Mouse (Mus musculus) naive thymus-derived CD4-positive, alpha-beta T cell, adult 2 months (primary cell): ENCODE results near the gene Shtn1.

Experiments
- DNase-seq: peaks from one replicate; pipeline ENCODE4 v3.0.0-alpha.2; 2011; ENCODE audit warnings: low read depth

Shtn1 gene

DNA sequence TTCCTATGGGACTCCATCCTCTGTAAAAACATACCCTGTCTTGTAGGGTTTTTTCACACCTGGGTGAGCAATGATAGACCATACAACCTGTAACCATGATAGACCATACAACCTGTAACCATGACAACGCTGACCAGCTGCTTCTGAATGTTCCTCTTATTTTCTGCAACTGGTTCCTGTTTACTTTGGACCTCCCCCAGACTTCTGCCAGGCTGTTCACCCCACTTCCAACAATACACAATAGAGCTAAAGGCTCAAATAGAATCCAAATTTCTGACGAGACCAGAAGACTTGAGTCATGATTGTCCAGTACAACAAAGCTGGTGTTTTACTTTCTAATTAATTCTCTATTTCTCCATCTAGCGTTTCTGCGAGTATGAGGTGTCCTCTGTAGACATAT, 23.8 kb downstream of the Shtn1 start:
- no peak for DNase-seq

DNA sequence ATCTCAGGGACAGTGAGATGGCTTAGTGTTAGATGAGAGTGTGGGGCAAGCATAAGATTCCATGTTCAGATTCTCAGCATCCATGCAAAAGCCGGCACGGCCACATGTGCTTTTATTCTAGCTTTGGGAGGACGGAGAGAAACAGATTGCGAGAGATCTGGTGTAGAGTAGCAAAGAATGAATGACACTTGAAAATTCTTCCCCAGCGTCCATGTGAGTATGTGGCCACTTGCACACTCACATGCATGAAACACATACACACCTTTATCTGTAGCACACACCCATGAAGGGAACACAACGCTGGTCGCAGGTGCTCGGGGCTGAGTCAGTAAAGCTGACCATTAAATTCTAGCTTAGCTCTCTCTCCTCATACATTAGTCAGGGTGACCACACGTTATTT, 24.3 kb downstream of the Shtn1 start:
- no peak for DNase-seq

DNA sequence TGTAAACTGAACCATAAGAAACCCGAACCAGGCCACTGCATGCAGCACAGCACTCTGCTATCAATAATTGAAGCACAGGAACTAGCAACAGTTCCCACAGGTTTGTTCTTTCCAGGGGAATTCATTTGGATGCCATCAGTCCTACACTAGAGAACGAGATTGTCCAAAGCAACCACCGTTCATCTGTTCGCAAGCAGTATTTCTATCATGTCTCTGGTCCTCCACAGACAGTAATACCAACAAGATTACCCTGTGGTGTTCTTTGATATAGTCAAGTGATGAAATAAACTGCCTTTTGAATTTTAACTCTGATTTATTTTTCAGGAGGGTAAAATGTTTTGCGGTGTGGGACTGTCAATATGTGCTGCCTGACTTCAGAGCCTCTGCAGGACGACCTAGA, 27.0 kb downstream of the Shtn1 start:
- no peak for DNase-seq

DNA sequence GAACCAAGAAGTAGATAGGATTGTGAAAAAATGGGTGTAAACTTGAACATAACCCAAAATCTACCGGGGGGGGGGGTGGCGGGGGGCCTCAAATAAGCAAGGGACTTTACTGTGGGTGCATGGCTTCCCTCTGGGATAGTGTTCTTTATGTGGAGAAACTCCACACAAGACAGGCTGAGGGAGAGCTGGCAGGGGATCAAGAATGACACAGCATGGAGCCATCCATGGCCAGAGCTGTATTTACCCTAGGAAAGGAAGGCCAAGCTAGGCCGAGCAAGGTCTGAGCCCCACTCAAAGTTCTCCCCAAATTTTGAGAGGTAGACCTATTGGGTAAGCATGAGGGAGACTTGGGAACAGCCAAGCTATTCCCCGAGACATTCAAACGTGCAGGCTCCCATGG, 28.4 kb downstream of the Shtn1 start:
- DNase-seq = no peak

DNA sequence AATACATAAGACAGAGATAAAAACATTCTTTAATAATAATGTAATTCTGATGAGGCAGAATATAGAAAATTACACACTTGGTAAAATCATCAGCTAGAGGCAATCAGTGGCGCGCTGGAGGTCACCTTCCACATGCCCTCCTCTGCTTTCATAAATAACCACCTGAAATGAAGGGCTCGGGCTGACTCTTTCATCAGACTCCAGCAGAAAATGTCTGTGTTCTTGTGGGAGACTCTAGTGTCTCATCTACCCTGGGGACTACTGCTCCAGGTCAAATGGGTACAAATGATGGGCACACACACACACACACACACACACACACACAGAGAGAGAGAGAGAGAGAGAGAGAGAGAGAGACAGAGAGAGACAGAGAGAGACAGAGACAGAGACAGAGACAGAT, 34.8 kb downstream of the Shtn1 start:
- DNase-seq = no peak

DNA sequence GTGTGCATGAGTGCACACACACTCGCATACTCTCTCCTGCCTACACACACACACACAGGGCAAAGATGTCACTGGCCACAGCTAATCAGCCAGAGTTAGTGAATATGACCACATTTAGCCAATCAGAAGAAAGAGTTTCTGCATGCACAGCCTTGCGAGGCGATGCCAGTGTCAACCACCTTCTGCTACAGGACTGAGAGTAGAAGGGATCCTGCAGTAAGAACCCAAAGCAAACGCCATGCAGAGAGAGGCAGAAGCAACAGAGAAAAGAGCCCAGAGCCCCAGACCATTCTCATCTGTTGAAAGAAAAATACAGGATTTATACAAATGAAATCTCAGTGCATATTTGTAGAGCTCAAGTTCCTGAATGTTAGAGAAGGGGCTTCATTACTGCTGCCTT, 37.1 kb downstream of the Shtn1 start:
- no peak for DNase-seq

DNA sequence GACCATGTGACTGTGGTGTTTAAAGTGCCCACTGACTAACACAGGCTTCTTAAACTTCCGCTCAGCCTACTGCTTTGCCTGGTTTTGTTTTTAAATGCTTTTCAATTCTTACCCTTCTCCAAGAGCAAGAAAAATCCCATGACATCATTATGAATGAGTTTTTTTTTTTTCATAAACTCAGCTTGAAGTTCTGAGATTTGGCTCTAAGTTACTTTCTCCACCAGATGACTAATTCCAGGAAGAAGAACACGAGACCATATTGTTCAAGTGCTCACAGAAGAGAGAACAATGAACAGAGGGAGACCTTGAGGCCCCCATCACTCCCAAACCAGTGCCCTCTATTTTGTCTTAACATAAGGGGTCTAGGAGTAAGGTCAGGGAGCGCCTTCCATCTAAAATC, 39.1 kb downstream of the Shtn1 start:
- DNase-seq = no peak

DNA sequence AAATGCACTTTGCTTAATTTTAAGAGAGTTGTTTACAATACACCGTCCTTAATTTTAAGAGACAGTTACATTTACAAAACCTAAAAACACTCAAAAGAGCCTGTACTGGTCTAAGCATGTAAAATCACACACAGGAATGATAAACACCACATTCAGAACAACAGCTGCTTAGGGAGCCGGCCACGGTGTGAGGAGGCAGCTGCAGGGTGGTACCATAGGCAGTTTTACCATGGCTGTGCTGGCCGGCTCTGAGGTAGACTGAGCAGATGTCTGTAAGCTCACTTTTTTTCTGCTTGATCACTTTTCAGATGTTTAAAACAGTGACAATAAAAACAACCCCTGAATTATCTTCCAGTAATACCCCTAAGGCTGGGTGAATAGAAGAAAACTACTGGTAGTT, 42.7 kb downstream of the Shtn1 start:
- no peak for DNase-seq

DNA sequence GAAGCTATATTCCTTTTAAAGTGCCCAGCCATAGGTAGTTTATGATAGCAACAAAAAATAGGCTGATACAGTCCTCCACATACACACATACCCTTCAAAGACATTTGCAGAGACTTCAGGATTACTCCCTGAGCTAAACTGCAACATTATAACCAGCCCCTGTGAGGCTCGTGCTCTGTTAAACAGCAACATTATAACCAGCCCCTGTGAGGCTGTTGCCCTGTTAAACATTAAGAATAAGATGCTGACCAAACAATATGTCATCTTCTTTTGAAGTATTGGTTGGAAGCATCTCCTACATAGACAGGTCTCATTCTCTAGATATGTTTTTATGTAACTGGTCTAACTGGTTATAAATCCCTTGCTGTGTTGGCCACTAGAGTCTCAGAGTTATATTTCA, 45.7 kb downstream of the Shtn1 start:
- DNase-seq = no peak

DNA sequence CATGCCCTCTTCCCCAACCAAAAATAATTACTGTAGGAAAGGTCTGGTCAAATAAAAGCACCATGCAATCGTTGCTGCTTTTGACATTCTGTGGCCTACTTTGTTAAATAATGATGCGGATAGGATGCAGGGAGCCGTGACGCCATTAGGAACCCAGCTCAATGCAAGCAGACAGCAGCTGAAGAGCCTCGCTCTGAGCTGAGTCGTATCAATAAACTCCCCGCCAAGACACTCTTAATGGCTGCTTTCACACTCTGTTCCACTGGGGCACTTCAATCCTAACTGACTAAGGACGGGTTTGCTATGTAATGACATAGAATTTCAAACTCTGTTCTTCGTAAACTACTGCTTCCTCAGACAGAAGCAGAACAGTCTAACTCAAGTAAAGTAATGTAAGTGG, 46.9 kb downstream of the Shtn1 start:
- no peak for DNase-seq

DNA sequence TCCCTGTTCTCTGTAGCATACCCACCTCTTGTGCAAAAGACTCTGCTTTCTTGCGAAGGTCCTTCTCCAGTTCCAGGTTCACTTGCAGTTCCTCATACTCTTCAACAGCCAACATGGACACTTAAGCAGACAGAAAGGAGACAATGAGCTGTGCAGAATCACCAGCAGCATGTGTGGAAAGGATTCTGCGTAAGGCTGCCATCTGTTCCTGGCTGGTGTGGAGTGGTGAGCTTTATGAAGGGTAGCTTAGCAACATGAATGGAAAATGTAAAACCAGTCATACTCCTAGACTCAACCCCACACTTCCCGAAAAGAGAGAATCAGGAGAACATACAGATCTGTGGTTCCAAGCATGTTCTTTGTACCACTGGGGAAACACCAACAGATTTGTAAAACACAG, 47.8 kb downstream of the Shtn1 start:
- no peak for DNase-seq

DNA sequence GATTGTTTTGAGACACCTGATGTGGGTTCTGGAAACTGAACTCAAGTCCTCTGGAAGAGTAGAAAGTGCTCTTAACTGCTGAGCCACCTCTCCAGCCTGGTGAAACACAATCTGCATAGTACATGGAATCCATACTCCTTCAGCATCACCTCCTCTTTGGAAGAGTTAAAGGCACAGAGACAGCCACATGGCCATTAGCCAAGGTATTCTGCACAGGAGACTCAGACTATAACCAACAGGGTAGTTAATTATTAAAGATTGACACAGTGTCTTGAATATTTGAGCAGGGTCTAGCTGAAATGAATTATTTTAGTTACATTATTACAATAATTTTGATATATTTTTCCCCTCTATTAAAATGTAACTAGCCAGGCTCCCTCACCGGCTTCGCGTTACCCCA, 52.0 kb downstream of the Shtn1 start:
- no peak for DNase-seq

DNA sequence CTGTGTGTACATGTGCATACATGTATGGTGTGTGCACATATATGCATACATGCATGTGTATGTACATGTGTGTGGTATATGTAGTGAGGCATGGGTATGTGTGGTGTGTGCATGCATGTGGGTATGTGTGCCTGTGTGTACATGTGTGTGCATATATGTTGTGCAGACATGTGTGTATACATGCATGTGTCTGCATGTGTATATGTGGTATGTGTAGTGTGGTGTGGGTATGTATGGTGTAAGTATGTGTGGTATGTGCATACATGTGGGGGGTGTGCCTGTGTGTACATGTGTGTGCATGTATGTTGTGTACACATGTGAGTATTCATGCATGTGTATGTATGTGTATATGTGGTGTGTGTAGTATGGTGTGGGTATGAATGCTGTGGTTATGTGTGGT, 54.3 kb downstream of the Shtn1 start:
- DNase-seq = no peak

DNA sequence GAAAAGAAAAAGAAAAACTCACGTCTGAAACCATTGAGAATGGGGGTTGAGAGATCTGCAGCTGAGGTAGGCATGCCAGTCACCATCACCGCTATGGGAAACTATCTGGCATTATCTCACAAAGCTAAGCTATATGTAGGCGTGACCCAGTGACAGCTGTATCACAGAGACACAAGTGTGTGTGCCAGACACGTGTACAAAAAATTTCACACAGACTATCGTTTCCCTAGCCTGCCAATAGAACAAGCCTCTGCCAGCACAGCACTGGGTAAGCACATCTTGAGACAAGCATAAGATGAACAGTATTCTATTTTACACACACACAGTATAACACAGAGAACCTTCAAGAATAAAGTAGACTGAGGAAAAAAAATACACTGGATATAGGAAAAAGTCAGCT, 65.1 kb downstream of the Shtn1 start:
- no peak for DNase-seq

DNA sequence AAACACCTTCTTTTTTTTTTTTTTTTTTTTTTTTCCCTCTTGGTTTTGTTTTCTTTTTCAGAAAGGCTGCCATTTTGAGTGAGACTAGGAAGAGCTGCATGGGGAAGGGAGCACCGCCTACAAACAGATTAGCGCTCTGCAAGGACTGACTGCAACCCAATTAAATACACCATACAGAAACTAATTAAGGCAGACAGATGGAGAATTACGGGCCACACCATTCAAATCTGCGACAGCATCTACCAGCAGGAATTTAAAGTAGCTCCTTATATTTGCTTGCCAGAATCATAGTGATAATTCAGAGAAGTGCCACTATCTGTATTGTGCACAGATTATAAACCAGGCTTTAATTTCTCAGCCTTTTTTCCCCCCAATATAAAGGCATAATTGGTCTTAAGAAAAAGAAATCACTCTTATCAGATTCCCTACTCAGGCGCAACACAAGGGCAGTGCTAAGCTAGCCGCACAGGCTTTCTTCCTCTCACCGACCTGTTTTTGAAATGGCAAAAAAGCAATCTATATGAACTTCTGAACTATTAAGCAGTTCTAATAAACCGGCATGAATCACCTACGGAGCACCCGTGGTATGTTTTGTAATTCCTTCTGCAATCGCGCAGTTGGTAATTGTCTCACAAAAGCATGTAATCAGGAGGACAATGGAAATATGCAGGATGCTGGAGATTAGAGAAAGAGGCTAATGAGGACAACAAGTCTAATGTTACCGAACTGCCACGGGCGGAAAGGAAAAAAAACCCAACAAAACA, 69.1 kb downstream of the Shtn1 start:
- DNase-seq = no peak

DNA sequence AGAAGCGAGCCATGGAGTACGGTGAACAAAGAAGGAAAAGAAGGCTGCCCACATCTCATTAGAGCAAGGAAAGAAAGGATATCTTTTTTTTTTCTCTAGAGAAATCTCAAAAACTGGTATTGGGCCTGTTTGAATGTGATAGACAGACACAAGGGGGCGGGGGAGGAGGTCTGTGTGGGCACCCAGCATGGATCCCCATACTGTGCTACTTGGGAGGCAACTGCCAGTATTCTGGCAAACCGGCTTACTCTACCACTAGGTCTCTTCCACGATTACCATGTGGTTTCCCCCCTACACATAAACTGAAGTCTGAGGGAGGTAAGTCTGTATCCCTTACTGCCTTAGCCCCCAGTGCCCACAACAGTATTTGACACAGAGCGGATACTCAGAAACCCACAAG, 73.1 kb downstream of the Shtn1 start:
- DNase-seq = no peak

DNA sequence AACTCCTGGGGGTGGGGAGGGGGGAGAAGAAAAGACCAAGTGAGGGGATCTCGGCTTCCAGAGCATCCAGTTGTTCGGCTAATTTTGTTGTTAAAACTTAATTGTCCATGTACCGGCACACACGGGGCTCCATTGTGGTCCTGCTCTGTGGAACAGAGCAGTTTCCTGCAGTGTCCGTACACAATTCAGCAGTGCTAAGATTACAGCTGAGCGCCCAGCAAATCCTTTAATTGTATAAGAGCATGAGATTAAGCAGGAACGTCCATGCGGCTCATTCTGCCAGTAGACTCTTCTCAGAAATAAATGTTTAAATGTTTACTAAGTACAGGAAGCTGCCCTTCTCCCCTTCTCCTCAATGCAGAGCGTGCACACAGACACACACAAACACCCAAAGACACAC, 94.3 kb downstream of the Shtn1 start:
- no peak for DNase-seq

DNA sequence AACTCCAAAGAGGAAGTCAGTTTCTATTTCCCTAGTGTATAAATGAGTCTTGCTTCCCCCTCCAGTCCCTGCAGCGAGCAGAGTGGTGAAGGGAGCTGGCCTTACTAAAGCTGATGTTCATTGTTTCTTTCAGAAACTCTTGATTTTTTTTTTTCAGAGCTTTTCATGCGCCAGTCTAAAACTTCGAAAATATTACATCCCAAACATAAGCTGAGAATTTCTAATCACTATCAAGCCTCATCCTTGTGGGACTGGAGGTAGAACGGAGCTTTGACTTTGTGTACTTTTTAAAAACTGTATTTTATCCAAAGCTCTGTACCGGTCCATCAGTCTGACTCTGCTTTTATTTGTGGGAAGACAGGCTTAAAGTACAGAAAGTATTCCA, 95.9 kb downstream of the Shtn1 start:
- DNase-seq = no peak

DNA sequence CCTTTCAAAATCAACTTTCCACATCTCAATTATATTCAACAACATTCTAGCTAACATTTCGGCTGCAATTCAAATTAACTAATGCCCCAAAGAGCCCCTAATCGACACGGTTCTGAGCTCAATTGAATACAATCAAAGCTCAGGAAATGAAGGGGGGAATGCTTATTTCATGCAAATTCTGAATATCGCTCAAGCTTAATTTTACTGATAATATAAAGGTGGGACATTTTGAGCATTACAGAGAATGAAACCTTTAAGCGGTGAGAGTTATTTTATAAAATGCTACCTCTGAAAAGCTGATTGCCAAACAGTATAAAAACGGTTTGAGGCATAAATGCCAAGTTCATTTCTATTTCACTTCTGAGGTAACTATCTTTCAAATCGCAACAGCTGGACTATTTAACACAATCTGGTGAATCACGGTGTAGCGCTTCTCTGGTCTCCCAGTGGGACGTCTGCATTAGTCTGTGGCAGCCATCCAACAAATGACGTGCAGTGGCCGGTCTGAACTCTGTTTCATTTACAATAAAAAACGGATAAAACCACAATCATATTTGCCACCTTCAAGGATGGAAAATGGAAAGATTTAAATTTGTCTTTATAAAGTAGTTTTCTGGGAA, 96.4 kb downstream of the Shtn1 start:
- no peak for DNase-seq

DNA sequence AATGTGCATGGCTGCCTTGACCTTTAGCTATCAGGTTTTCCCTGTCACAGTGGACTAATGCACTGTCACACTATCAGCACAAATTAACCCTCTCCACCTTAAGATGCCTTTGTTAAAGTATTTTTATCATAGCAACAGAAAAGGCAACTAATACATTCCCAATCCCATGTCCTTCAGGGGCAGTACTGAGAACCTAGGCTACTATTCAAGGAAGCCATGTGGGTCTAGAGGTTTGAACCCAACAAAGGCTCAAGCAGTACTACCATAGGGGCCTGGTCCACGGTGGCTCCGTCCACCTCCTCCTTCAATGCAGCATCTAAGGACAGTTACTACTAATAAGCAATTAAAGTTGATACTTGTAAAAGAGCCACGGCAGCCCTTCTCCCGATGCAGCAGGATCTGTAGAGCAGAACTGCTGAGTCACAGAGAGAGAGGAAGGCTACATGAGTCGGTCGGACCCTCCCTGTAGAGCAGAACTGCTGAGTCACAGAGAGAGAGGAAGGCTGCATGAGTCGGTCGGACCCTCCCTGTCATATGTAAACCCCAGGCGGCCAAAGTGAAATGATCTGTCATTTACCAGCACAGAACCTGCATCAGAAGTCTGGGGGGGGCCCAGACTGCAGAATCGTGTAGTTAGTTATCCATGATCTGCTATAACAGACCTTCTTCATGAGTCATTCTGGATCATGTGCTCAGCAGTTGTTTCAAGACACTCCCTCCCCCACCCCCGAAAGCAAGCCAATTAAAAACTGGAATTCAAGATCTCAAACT, 97.3 kb downstream of the Shtn1 start:
- DNase-seq = no peak

DNA sequence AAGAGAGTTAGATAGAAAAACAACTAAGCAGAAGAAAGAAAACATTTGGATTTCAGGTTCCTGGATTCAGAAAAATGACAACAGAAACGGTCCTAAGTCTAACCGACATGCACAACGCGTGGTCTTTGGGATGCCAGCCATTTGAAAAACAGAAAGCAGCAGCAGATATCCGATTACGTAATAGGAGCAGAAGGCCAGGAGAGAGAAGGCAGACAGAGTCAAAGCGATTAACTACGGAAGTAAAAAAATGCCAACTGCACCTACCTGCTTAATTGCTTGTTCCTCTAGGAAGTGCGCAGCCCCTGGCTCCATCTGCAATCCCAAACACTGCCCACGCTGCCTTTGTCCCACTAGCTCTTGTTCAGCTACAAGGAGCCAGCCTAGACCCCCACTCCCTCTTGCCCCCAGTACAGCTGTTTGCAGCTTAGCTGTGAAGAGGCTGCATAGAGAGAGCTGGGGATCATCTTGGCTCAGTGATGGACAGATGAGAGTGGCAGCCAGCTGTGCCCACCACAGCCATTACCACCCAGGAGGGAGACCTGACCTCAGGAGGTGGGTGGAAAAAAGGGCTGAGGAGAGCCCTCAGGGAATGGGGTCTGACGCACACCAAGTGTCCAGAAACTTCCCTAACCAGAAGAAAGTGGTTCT, 100.6 kb downstream of the Shtn1 start:
- no peak for DNase-seq

DNA sequence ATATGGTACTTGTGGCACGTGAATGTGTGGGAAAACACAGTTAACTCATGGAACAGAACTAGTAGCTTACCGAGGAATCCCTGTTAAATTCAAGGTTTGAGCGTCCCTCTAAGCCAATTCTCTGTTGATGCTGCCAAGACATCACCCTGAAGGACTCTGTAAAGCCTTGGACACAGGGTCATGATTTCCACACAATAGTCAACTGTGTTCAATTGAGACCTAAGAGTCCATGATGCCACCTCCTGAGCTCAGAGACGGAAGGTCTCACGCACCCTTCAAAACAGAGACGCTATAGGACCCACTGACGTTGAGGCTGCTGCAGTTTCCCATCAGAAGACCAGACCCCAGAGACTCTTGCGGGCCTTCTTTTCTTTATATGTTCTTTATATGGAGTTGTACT, 101.8 kb downstream of the Shtn1 start:
- DNase-seq = no peak

DNA sequence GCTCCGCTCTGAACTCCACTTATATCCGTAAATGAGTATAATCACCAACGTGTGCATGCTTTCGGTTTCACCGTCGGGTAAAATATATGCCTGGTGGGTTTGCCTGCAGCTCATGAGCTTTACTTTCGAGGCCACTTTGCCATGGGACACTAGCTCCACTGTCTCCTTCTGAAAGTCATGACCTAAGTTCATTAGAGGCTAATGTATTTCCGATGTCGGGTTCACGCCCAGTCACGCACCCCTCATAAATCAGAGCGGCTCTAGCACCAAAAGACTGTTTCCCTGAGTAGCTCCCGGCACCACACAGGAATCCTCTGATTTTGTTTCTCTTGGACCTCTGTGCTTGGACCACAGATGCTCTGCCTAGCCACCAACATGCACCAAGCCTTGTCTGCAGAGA, 105.1 kb downstream of the Shtn1 start:
- no peak for DNase-seq
